Mouse (Mus musculus) MEL (cell line): ENCODE data around the gene Keap1. TPM values are rescaled to one million over a fixed set of nuclear protein-coding genes. Genes with fewer than 3 reads are reported as not detected.
A peak's percentile ranks its signal among the peaks of the same experiment; 100 is the strongest.

ENCODE experiments used
- DNase-seq: peaks from one replicate; pipeline ENCODE4 v3.0.0; 2011; ENCODE audit warnings: low read depth, low spot score
- H3K27ac ChIP-seq: 2 replicates; pipeline ENCODE4 v1.5.1; 2012; ENCODE audit warnings: low read depth, mild to moderate bottlenecking, control low read depth, low read length, moderate library complexity; ENCODE audit not compliant: control insufficient read depth
- H3K27me3 ChIP-seq, 2 experiments: fragments of 150-350 bp in 1 of 2; sonication (generic) in 1 of 2; 2 replicates each; pipeline ENCODE4 v1.6.1; 2012; ENCODE audit warnings: low read length in 2 of 2, mild to moderate bottlenecking in 2 of 2, improper control_type of control experiment in 1 of 2, moderate library complexity in 1 of 2; ENCODE audit not compliant: insufficient read depth in 2 of 2, control insufficient read depth in 1 of 2
- H3K36me3 ChIP-seq, 2 experiments: 2 replicates each; pipeline ENCODE4 v1.6.1; 2012 to 2014; ENCODE audit warnings: low read length in 2 of 2, improper control_type of control experiment in 1 of 2, inconsistent platforms in 1 of 2, mild to moderate bottlenecking in 1 of 2; ENCODE audit not compliant: insufficient read depth in 2 of 2, control insufficient read depth in 1 of 2
- H3K4me1 ChIP-seq, 2 experiments: fragments of 150-350 bp in 1 of 2; sonication (generic) in 1 of 2; 2 replicates each; pipeline ENCODE4 v1.6.1; 2012; ENCODE audit warnings: low read length in 2 of 2, improper control_type of control experiment in 1 of 2, mild to moderate bottlenecking in 1 of 2; ENCODE audit not compliant: insufficient read depth in 2 of 2, control insufficient read depth in 1 of 2
- H3K4me3 ChIP-seq, 2 experiments: fragments of 150-350 bp in 1 of 2; sonication (generic) in 1 of 2; 2 replicates each; pipeline ENCODE4 v1.5.1; 2012; ENCODE audit warnings: low read depth in 2 of 2, low read length in 2 of 2, mild to moderate bottlenecking in 2 of 2, moderate library complexity in 2 of 2, control low read depth in 1 of 2, improper control_type of control experiment in 1 of 2; ENCODE audit not compliant: control insufficient read depth in 1 of 2, insufficient read depth in 1 of 2
- H3K79me2 ChIP-seq: 2 replicates; pipeline ENCODE4 v1.6.1; 2012; ENCODE audit warnings: mild to moderate bottlenecking, low read length, moderate library complexity; ENCODE audit not compliant: control insufficient read depth, poor library complexity, insufficient read depth
- H3K9ac ChIP-seq: 2 replicates; pipeline ENCODE4 v1.6.1; 2012; ENCODE audit warnings: low read depth, mild to moderate bottlenecking, control low read depth, low read length, moderate library complexity; ENCODE audit not compliant: control insufficient read depth, poor library complexity, severe bottlenecking
- H3K9me3 ChIP-seq: fragments of 150-350 bp; sonication (generic); replicated peaks from 2 replicates; pipeline ENCODE4 v1.6.1; 2012; ENCODE audit warnings: mild to moderate bottlenecking, low read length, improper control_type of control experiment, moderate library complexity; ENCODE audit not compliant: insufficient read depth
- BHLHE40 ChIP-seq: IDR thresholded peaks from 2 replicates; pipeline ENCODE4 v1.6.1; 2012; ENCODE audit warnings: low read depth, mild to moderate bottlenecking, inconsistent platforms, low read length, improper control_type of control experiment, borderline replicate concordance
- CHD1 ChIP-seq: IDR thresholded peaks from 2 replicates; pipeline ENCODE4 v1.6.1; 2012; ENCODE audit warnings: low read depth, mild to moderate bottlenecking, inconsistent platforms, low read length, improper control_type of control experiment
- CHD2 ChIP-seq: IDR thresholded peaks from 2 replicates; pipeline ENCODE4 v1.6.1; 2011; ENCODE audit warnings: low read length, improper control_type of control experiment
- CTCF ChIP-seq, 3 experiments: IDR thresholded peaks in 2 of 3; conservative IDR thresholded peaks in 1 of 3; 2 replicates each; pipeline ENCODE4 v1.5.1; 2011 to 2012; ENCODE audit warnings: low read length in 3 of 3, low read depth in 2 of 3, mild to moderate bottlenecking in 2 of 3, improper control_type of control experiment in 1 of 3, inconsistent platforms in 1 of 3, mixed read lengths in 1 of 3, moderate library complexity in 1 of 3; ENCODE audit not compliant: control insufficient read depth in 1 of 3, insufficient read depth in 1 of 3, poor library complexity in 1 of 3, severe bottlenecking in 1 of 3
- E2F4 ChIP-seq: IDR thresholded peaks from 2 replicates; pipeline ENCODE4 v1.6.1; 2011; ENCODE audit warnings: low read depth, low read length, improper control_type of control experiment, borderline replicate concordance
- ELF1 ChIP-seq: IDR thresholded peaks from 2 replicates; pipeline ENCODE4 v1.6.1; 2014; ENCODE audit warnings: low read depth, mild to moderate bottlenecking, inconsistent platforms, low read length, improper control_type of control experiment, moderate library complexity
- EP300 ChIP-seq, 2 experiments: IDR thresholded peaks; 2 replicates each; pipeline ENCODE4 v1.6.1; 2011; ENCODE audit warnings: improper control_type of control experiment in 2 of 2, low read length in 2 of 2, low read depth in 1 of 2, mild to moderate bottlenecking in 1 of 2
- ETS1 ChIP-seq: IDR thresholded peaks from 2 replicates; pipeline ENCODE4 v1.6.1; 2012; ENCODE audit warnings: low read depth, mild to moderate bottlenecking, inconsistent platforms, low read length, improper control_type of control experiment, moderate library complexity
- GABPA ChIP-seq: IDR thresholded peaks from 2 replicates; pipeline ENCODE4 v1.6.1; 2012; ENCODE audit warnings: low read depth, mild to moderate bottlenecking, inconsistent platforms, low read length, improper control_type of control experiment, moderate library complexity
- GATA1 ChIP-seq: IDR thresholded peaks from 2 replicates; pipeline ENCODE4 v1.6.1; 2011; ENCODE audit warnings: low read depth, low read length, improper control_type of control experiment
- HCFC1 ChIP-seq: IDR thresholded peaks from 2 replicates; pipeline ENCODE4 v1.6.1; 2012; ENCODE audit warnings: low read depth, mild to moderate bottlenecking, inconsistent platforms, low read length, improper control_type of control experiment, moderate library complexity
- JUND ChIP-seq: IDR thresholded peaks from 2 replicates; pipeline ENCODE4 v1.6.1; 2011; ENCODE audit warnings: low read depth, mild to moderate bottlenecking, improper control_type of control experiment, low read length
- KAT2A ChIP-seq: conservative IDR thresholded peaks from 2 replicates; pipeline ENCODE4 v1.6.1; 2012; ENCODE audit warnings: low read depth, low read length, improper control_type of control experiment, inconsistent platforms
- MAX ChIP-seq: IDR thresholded peaks from 2 replicates; pipeline ENCODE4 v1.6.1; 2011; ENCODE audit warnings: low read length, improper control_type of control experiment
- MAZ ChIP-seq: IDR thresholded peaks from 2 replicates; pipeline ENCODE4 v1.6.1; 2012; ENCODE audit warnings: low read depth, mild to moderate bottlenecking, inconsistent platforms, low read length, improper control_type of control experiment
- MEF2A ChIP-seq: IDR thresholded peaks from 2 replicates; pipeline ENCODE4 v1.6.1; 2014; ENCODE audit warnings: low read depth, mild to moderate bottlenecking, inconsistent platforms, low read length, improper control_type of control experiment; ENCODE audit not compliant: poor library complexity, insufficient replicate concordance, severe bottlenecking; ENCODE audit errors: extremely low read depth
- MXI1 ChIP-seq: IDR thresholded peaks from 2 replicates; pipeline ENCODE4 v1.6.1; 2011; ENCODE audit warnings: mild to moderate bottlenecking, low read depth, low read length, improper control_type of control experiment
- MYB ChIP-seq: IDR thresholded peaks from 2 replicates; pipeline ENCODE4 v1.6.1; 2011; ENCODE audit warnings: mild to moderate bottlenecking, low read depth, low read length, improper control_type of control experiment
- MYC ChIP-seq: IDR thresholded peaks from 2 replicates; pipeline ENCODE4 v1.6.1; 2011; ENCODE audit warnings: low read depth, mild to moderate bottlenecking, low read length, improper control_type of control experiment, moderate library complexity
- NELFE ChIP-seq: IDR thresholded peaks from 2 replicates; pipeline ENCODE4 v1.6.1; 2011; ENCODE audit warnings: low read depth, low read length, improper control_type of control experiment
- NRF1 ChIP-seq: IDR thresholded peaks from 2 replicates; pipeline ENCODE4 v1.6.1; 2014; ENCODE audit warnings: low read depth, mild to moderate bottlenecking, inconsistent platforms, low read length, improper control_type of control experiment, moderate library complexity; ENCODE audit not compliant: poor library complexity, insufficient read depth, severe bottlenecking
- POLR2A ChIP-seq, 2 experiments: IDR thresholded peaks; 2 replicates each; pipeline ENCODE4 v1.6.1; 2011 to 2012; ENCODE audit warnings: low read length in 2 of 2, mild to moderate bottlenecking in 2 of 2, control low read depth in 1 of 2, improper control_type of control experiment in 1 of 2, low read depth in 1 of 2, moderate library complexity in 1 of 2; ENCODE audit not compliant: control insufficient read depth in 1 of 2, insufficient read depth in 1 of 2, poor library complexity in 1 of 2
- POLR2AphosphoS2 ChIP-seq: IDR thresholded peaks from 2 replicates; pipeline ENCODE4 v1.6.1; 2011; ENCODE audit warnings: low read length, improper control_type of control experiment
- RAD21 ChIP-seq: IDR thresholded peaks from 2 replicates; pipeline ENCODE4 v1.6.1; 2011; ENCODE audit warnings: mild to moderate bottlenecking, low read depth, low read length, improper control_type of control experiment
- RCOR1 ChIP-seq: IDR thresholded peaks from 2 replicates; pipeline ENCODE4 v1.6.1; 2012; ENCODE audit warnings: low read depth, mild to moderate bottlenecking, inconsistent platforms, low read length, improper control_type of control experiment
- SIN3A ChIP-seq: IDR thresholded peaks from 2 replicates; pipeline ENCODE4 v1.6.1; 2012; ENCODE audit warnings: low read length, improper control_type of control experiment, inconsistent platforms
- SMC3 ChIP-seq: IDR thresholded peaks from 2 replicates; pipeline ENCODE4 v1.6.1; 2011; ENCODE audit warnings: low read depth, low read length, improper control_type of control experiment
- TAL1 ChIP-seq: IDR thresholded peaks from 2 replicates; pipeline ENCODE4 v1.6.1; 2012; ENCODE audit warnings: mild to moderate bottlenecking, inconsistent platforms, low read length, moderate library complexity, mixed read lengths
- TBP ChIP-seq: IDR thresholded peaks from 2 replicates; pipeline ENCODE4 v1.8.0; 2011; ENCODE audit warnings: low read depth, low read length, improper control_type of control experiment
- TCF12 ChIP-seq: IDR thresholded peaks from 2 replicates; pipeline ENCODE4 v1.6.1; 2014; ENCODE audit warnings: low read depth, mild to moderate bottlenecking, inconsistent platforms, low read length, improper control_type of control experiment, moderate library complexity
- UBTF ChIP-seq: IDR thresholded peaks from 2 replicates; pipeline ENCODE4 v1.6.1; 2012; ENCODE audit warnings: low read depth, mild to moderate bottlenecking, inconsistent platforms, low read length, improper control_type of control experiment, moderate library complexity, borderline replicate concordance; ENCODE audit not compliant: insufficient read depth
- USF1 ChIP-seq: IDR thresholded peaks from 2 replicates; pipeline ENCODE4 v1.6.1; 2014; ENCODE audit warnings: low read depth, mild to moderate bottlenecking, inconsistent platforms, low read length, improper control_type of control experiment, moderate library complexity
- USF2 ChIP-seq, 2 experiments: IDR thresholded peaks; 2 replicates each; pipeline ENCODE4 v1.6.1; 2011 to 2012; ENCODE audit warnings: improper control_type of control experiment in 2 of 2, low read length in 2 of 2, borderline replicate concordance in 1 of 2, inconsistent platforms in 1 of 2, low read depth in 1 of 2, mild to moderate bottlenecking in 1 of 2; ENCODE audit not compliant: insufficient read depth in 1 of 2
- ZC3H11A ChIP-seq: IDR thresholded peaks from 2 replicates; pipeline ENCODE4 v1.6.1; 2012; ENCODE audit warnings: low read depth, mild to moderate bottlenecking, inconsistent platforms, low read length, improper control_type of control experiment
- ZKSCAN1 ChIP-seq: IDR thresholded peaks from 2 replicates; pipeline ENCODE4 v1.6.1; 2012; ENCODE audit warnings: low read depth, mild to moderate bottlenecking, inconsistent platforms, low read length, improper control_type of control experiment, moderate library complexity
- ZMIZ1 ChIP-seq: IDR thresholded peaks from 2 replicates; pipeline ENCODE4 v1.6.1; 2012; ENCODE audit warnings: low read depth, mild to moderate bottlenecking, inconsistent platforms, low read length, improper control_type of control experiment, moderate library complexity
- ZNF384 ChIP-seq: IDR thresholded peaks from 2 replicates; pipeline ENCODE4 v1.6.1; 2012; ENCODE audit warnings: low read depth, mild to moderate bottlenecking, inconsistent platforms, low read length, improper control_type of control experiment
- polyA plus RNA-seq, 2 experiments: library from polyadenylated mRNA; stranded (reverse) in 1 of 2; unstranded in 1 of 2; fragments of >175 nt in 1 of 2; fragments of >200 nt in 1 of 2; gene quantifications; 2 replicates each; pipeline versions ENCODE4 v1.2.1 to v1.2.4; 2012; ENCODE audit warnings: low replicate concordance in 2 of 2, low read depth in 1 of 2; ENCODE audit not compliant: insufficient read length in 2 of 2, insufficient read depth in 1 of 2, missing spikeins in 1 of 2
- total RNA-seq: library from RNA; depleted of rRNA; stranded (reverse); fragments of 300-350 nt; gene quantifications from 2 replicates; pipeline ENCODE4 v1.2.3, GENCODE M21; 2012

Gene Keap1
- total and polyA plus RNA-seq, 3 experiments: 67.5 to 174 (median 171) TPM

DNA sequence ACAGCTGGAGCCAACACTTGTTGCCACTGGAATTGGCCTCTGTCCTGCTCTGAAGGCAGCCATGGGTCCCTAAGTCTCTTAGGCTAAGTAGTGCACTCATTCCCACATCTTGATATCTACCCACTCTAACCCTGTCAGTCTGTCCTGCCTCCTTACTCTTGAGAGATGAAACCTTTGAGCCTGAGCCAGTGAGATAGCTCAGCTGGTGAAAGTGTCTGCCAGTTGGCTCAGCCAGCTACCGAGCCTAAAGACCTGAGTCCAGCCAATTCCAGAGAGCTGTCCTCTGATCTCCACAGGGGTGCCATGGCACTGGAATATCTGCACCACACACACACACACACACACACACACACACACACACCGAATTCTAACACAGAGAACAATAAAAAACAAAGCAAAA lies 11.3 kb upstream of the Keap1 start:
- 0 out of 2 replicates have a peak overlapping the region, but pooled peaks have one; percentile 1 for H3K9ac ChIP-seq
- peaks cover 0 to 7% of the 10 kb centered on the region in 2 experiments; a peak in 2 of 4 replicates for H3K36me3 ChIP-seq
- peaks cover 12 to 17% of the 10 kb centered on the region in 2 experiments for H3K4me1 ChIP-seq
- no peaks in the 10 kb centered on the region for H3K79me2 ChIP-seq
- H3K9me3 ChIP-seq: no peaks in the 10 kb centered on the region
- peak; percentile 73 for DNase-seq
- no peak overlapping the region for H3K27ac ChIP-seq
- 0 out of 4 replicates have a peak overlapping the region, but pooled peaks of 1 of the 2 experiments have one; percentile 6 for H3K4me3 ChIP-seq
- H3K27me3 ChIP-seq: no peaks in the 10 kb centered on the region; a peak in 1 of 4 replicates
- TF ChIP-seq MYC (no peak), GABPA (no peak), GATA1 (peak; percentile 62; the same call in 1 of the 2 replicates), SMC3 (no peak; the same call in 1 of the 2 replicates), ETS1 (peak; percentile 61), TBP (0 out of 2 replicates have a peak, but pooled peaks have one; percentile 17), E2F4 (no peak), EP300 (IDR thresholded peaks at IDR 0.05; ENCODE audit: low read depth in 1 of 2, low read length in 2 of 2) (peak; percentile 4 to 20; a peak in 3 of 4 replicates), JUND (no peak), ELF1 (no peak; the same call in 1 of the 2 replicates), RCOR1 (no peak), POLR2A (IDR thresholded peaks at IDR 0.05; ENCODE audit: control insufficient read depth in 1 of 2, insufficient read depth in 1 of 2, low read depth in 1 of 2, low read length in 2 of 2, poor library complexity in 1 of 2) (0 out of 4 replicates have a peak, but pooled peaks of 1 of the 2 experiments have one; percentile 2), MYB (no peak; the same call in 1 of the 2 replicates), USF1 (no peak), MAZ (no peak; the same call in 1 of the 2 replicates), NELFE (peak; percentile 12; the same call in 1 of the 2 replicates), KAT2A (no peak), TCF12 (no peak), ZMIZ1 (no peak), RAD21 (no peak), ZNF384 (no peak), USF2 (IDR thresholded peaks at IDR 0.05; ENCODE audit: borderline replicate concordance in 1 of 2, insufficient read depth in 1 of 2, low read depth in 1 of 2, low read length in 2 of 2) (no peak), MXI1 (peak; percentile 2; the same call in 1 of the 2 replicates), CHD2 (no peak), TAL1 (no peak), UBTF (no peak), BHLHE40 (no peak), NRF1 (no peak), SIN3A (peak; percentile 36; the same call in 1 of the 2 replicates), CHD1 (no peak), CTCF (IDR thresholded peaks at IDR 0.05 in 2 of 3, conservative IDR thresholded peaks at IDR 0.05 in 1 of 3; ENCODE audit: control insufficient read depth in 1 of 3, insufficient read depth in 1 of 3, low read depth in 2 of 3, low read length in 3 of 3, poor library complexity in 1 of 3, severe bottlenecking in 1 of 3) (no peak), ZKSCAN1 (no peak), HCFC1 (no peak), ZC3H11A (no peak), MAX (0 out of 2 replicates have a peak, but pooled peaks have one; percentile 15), POLR2AphosphoS2 (no peak), MEF2A (no peak)
